In the genomic region with DNA sequence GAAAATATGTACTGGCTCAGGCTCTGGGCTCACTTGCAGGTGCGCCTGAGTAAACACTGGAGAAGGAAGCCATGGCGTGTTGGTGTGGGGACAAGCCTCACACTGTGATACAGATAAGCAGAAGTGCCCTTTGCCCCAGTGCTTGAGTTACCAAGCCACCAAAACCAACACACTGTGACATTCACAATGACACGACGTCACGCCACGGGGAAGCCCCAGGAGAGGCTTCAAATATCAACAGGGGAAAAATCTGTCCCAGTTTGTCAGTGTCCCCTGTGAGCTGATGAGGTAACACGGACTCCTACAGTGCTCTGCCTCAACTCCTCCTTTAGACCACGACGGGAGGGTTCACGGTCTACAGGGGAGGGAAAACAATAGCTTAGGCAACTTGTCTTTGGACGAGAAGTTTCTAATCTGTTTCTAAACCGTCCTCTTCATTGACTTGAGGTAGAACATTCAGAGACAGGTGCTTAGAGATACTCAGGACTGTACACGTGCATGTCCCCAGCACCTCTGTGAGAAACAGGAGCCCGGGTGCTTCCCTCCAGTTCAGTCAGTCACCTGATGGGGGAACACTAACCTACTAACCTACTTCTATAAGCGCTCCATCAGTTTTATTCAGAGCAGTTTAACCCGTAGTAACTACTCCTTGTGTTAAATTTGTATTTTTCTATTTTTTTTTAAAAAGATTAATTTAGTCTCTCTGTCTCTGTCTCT, we compare ENCODE assay signal across 11 mouse cellular contexts.
A peak's percentile ranks its signal among the peaks of the same experiment; 100 is the strongest.
DNase-seq lines count a peak whose midpoint lies in the region; ATAC-seq and TF ChIP-seq lines count a peak whose summit lies in the region.
"Had no signal": no experiment of that assay in that cellular context is flagged by ENCODE, and none has a peak within 500 bp of the region (broad histone marks: within the 10 kb centered on the region; RNA-seq: fewer than 3 reads in every experiment).

No protein-coding gene starts in this region.

- H3K9me3 ChIP-seq in G1E (replicated peaks) = no peaks in the 10 kb centered on the region
- H3K9me3 ChIP-seq in liver, embryonic 13.5 days (replicated peaks) = no peaks in the 10 kb centered on the region
- no peaks in the 10 kb centered on the region for H3K9me3 ChIP-seq in midbrain, embryonic 13.5 days

- 30% methylated on average over 16 of the region's 16 CpGs for WGBS in liver, embryonic 13.5 days (ENCODE audit: insufficient replicate concordance)
- WGBS in midbrain, embryonic 13.5 days = 55% methylated on average over 16 of the region's 16 CpGs

- peak overlapping the region; percentile 44; the same call in 1 of the 2 replicates for H3K27ac ChIP-seq in liver, embryonic 13.5 days
- H3K27ac ChIP-seq in midbrain, embryonic 13.5 days = no peak overlapping the region
- H3K27ac ChIP-seq: macrophage had no signal

- H3K36me3 ChIP-seq in G1E (replicated peaks) = peaks cover 32% of the 10 kb centered on the region
- H3K36me3 ChIP-seq in liver, embryonic 13.5 days = no peaks in the 10 kb centered on the region
- H3K36me3 ChIP-seq in midbrain, embryonic 13.5 days = no peaks in the 10 kb centered on the region

- no peak overlapping the region for H3K4me3 ChIP-seq in G1E (ENCODE audit: low read depth, low read length)
- H3K4me3 ChIP-seq in liver, embryonic 13.5 days (replicated peaks) = no peak overlapping the region
- H3K4me3 ChIP-seq in midbrain, embryonic 13.5 days (replicated peaks) = no peak overlapping the region

- H3K9ac ChIP-seq in liver, embryonic 13.5 days = no peak overlapping the region
- no peak overlapping the region for H3K9ac ChIP-seq in midbrain, embryonic 13.5 days (replicated peaks)

- DNase-seq in 416B (ENCODE audit: low read depth) = peak; percentile 84
- no peak for DNase-seq in G1E (ENCODE audit: low spot score)
- peak; percentile 15 for DNase-seq in liver, embryonic 13.5 days
- no peak for DNase-seq in MN1 (ENCODE audit: low spot score)
- no peak for DNase-seq in cerebellum, adult 11-12 months
- DNase-seq in left cerebral cortex, adult 18-20 months (ENCODE audit: low spot score in 2 of 2) = no peak
- DNase-seq: cerebellum, adult 8-10 months; kidney, adult 18-20 months had no signal

- no peak overlapping the region for H3K4me2 ChIP-seq in liver, embryonic 13.5 days
- no peak overlapping the region for H3K4me2 ChIP-seq in midbrain, embryonic 13.5 days (replicated peaks)

- H3K4me1 ChIP-seq in G1E (ENCODE audit: insufficient read depth, low read depth, low read length) = peaks cover 20% of the 10 kb centered on the region
- peaks cover 29% of the 10 kb centered on the region for H3K4me1 ChIP-seq in liver, embryonic 13.5 days (replicated peaks)
- H3K4me1 ChIP-seq in midbrain, embryonic 13.5 days (replicated peaks) = peaks cover 9% of the 10 kb centered on the region; the same call in 1 of the 2 replicates

- TF ChIP-seq CTCF in G1E (IDR thresholded peaks at IDR 0.05; ENCODE audit: low read depth, low read length) = no peak

- no peaks in the 10 kb centered on the region for H3K27me3 ChIP-seq in G1E (ENCODE audit: insufficient read depth, low read length)
- H3K27me3 ChIP-seq in liver, embryonic 13.5 days = no peaks in the 10 kb centered on the region
- H3K27me3 ChIP-seq in midbrain, embryonic 13.5 days = no peaks in the 10 kb centered on the region

- peak; percentile 50 for ATAC-seq in G1E (ENCODE audit: extremely low read depth, insufficient number of reproducible peaks, low FRiP score, poor library complexity, severe bottlenecking)
- peak; percentile 77 for ATAC-seq in liver, embryonic 13.5 days (ENCODE audit: low read depth)
- ATAC-seq in neutrophil, adult 5-6 weeks (ENCODE audit: extremely low read depth, insufficient number of reproducible peaks, low FRiP score, poor library complexity, severe bottlenecking) = peak; percentile 83
- no peak for ATAC-seq in midbrain, embryonic 13.5 days

Comparison
In these comparisons a context has a peak if more than half of its experiments do, and no peak if none do; other contexts are left out.
1. DNase-seq: peak in 416B (single experiment) and liver, embryonic 13.5 days (single experiment); none in G1E (single experiment), MN1 (single experiment), cerebellum, adult 11-12 months (single experiment) and left cerebral cortex, adult 18-20 months (0 of 2).